Mouse (Mus musculus) limb, embryonic 10.5 days (tissue): ENCODE results near the gene Taok2. TPM values are rescaled to one million over a fixed set of nuclear protein-coding genes. Genes with fewer than 3 reads are reported as not detected.
A peak's percentile ranks its signal among the peaks of the same experiment; 100 is the strongest.
"Not testable (repeated sequence)": the region's sequence is repeated elsewhere in the genome, so short reads cannot be mapped to it uniquely, and the experiment has no call there.

Experiments
- DNase-seq: peaks from one replicate; pipeline ENCODE4 v3.0.0-alpha.2; 2017; ENCODE audit warnings: low spot score
- H3K27ac ChIP-seq: fragments of 300-500 bp; sonication (generic); 2 replicates; pipeline ENCODE4 v1.5.1; 2016; ENCODE audit warnings: mild to moderate bottlenecking
- H3K27me3 ChIP-seq: fragments of 300-500 bp; sonication (generic); 2 replicates; pipeline ENCODE4 v1.6.1; 2016; ENCODE audit warnings: low read depth, mild to moderate bottlenecking; ENCODE audit not compliant: poor library complexity, severe bottlenecking
- H3K36me3 ChIP-seq: fragments of 300-500 bp; sonication (generic); 2 replicates; pipeline ENCODE4 v1.6.1; 2016; ENCODE audit warnings: mild to moderate bottlenecking, moderate library complexity
- H3K4me1 ChIP-seq: fragments of 300-500 bp; sonication (generic); 2 replicates; pipeline ENCODE4 v1.6.1; 2016
- H3K4me3 ChIP-seq: fragments of 300-500 bp; sonication (generic); 2 replicates; pipeline ENCODE4 v1.5.1; 2016; ENCODE audit warnings: mild to moderate bottlenecking, moderate library complexity
- H3K9me3 ChIP-seq: fragments of 300-500 bp; sonication (generic); replicated peaks from 2 replicates; pipeline ENCODE4 v1.6.1; 2016; ENCODE audit warnings: mild to moderate bottlenecking
- WGBS: fragments of 180-500 bp; shearing (Covaris S2); methylation state at CpG from one replicate; pipeline ENCODE4 v1.1.7; 2016; 5-methylcytosine and 5-hydroxymethylcytosine counted together
- polyA plus RNA-seq: library from polyadenylated mRNA; unstranded; fragments of >200 nt; fragmentation: Nextera tagmentation; extraction: Ambion mirVana; gene quantifications from 2 replicates; pipeline ENCODE4 v1.2.1, GENCODE M21; 2016

Taok2 gene
- 48.5 and 56.4 TPM in 2 replicates for polyA plus RNA-seq

- under 1% methylated on average over 56 of the region's 56 CpGs for WGBS
These were observed at the start of gene Taok2 for GRCm38 (mm10) chr7:126884286-126885164. Gene Taok2 (minus strand): TSS chr7:126884703.

DNA sequence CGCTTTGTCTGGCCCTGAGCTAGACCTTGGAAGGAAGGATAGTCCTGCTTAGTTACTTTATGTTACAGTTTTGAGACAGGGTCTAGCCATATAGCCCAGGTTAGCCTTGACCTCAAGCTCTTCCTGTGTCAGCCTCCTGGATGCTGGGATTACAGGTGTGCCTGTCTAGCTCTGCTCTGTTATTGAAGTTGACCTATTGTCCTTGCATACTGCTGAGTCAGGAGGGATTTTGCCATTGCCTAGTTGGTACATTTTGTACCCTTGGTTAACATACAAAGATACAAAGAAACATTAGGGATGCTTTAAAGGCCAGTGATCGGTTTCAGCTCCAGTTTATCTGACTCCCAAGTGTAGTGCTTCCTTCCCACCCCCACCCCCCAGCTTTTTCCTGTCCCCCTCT lies 48.1 kb upstream of the Taok2 start:
- no peak overlapping the region for H3K4me3 ChIP-seq
- H3K27ac ChIP-seq, result no peak overlapping the region
- no peak for DNase-seq
- H3K36me3 ChIP-seq, result peaks cover 73% of the 10 kb centered on the region
- no peaks in the 10 kb centered on the region for H3K27me3 ChIP-seq
- H3K4me1 ChIP-seq, result peaks cover 18% of the 10 kb centered on the region
- WGBS, result 90% methylated on average over 2 of the region's 2 CpGs
- H3K9me3 ChIP-seq, result no peaks in the 10 kb centered on the region

More at GRCm38 (mm10) chr7:126884286-126885164, at the start of gene Taok2:
- Histone ChIP-seq H3K36me3 (peaks cover 24% of the 10 kb centered on the region), H3K9me3 (no peaks in the 10 kb centered on the region), H3K27me3 (no peaks in the 10 kb centered on the region), H3K4me1 (peaks cover 31% of the 10 kb centered on the region), H3K4me3 (peak within 1 kb of the TSS; percentile 85), H3K27ac (peak within 1 kb of the TSS; percentile 91)
- DNase-seq, result peak; percentile 99

DNA sequence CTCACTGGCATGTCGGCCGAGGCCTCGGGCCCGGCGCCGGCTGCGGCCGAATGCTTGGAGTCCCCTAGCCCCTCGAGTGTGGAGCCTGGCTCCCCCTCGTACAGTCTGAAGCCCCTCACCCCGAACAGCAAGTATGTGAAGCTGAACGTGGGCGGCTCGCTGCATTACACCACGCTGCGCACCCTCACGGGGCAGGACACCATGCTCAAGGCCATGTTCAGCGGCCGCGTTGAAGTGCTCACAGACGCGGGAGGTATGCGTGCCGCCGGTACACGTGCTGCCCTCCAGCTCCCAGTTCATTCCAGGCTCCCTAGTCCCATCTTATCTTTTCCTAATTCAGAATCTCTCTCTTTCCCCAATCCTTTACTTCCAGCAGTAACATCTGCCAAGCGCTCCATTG lies 44.5 kb upstream of the Taok2 start:
- under 1% methylated on average over 26 of the region's 27 CpGs for WGBS
- peaks cover 18% of the 10 kb centered on the region for H3K4me1 ChIP-seq
- H3K36me3 ChIP-seq, result peaks cover 38% of the 10 kb centered on the region
- H3K4me3 ChIP-seq, result peak overlapping the region; percentile 91
- no peaks in the 10 kb centered on the region for H3K27me3 ChIP-seq
- no peak for DNase-seq
- H3K9me3 ChIP-seq, result no peaks in the 10 kb centered on the region
- H3K27ac ChIP-seq, result peak overlapping the region; percentile 91

DNA sequence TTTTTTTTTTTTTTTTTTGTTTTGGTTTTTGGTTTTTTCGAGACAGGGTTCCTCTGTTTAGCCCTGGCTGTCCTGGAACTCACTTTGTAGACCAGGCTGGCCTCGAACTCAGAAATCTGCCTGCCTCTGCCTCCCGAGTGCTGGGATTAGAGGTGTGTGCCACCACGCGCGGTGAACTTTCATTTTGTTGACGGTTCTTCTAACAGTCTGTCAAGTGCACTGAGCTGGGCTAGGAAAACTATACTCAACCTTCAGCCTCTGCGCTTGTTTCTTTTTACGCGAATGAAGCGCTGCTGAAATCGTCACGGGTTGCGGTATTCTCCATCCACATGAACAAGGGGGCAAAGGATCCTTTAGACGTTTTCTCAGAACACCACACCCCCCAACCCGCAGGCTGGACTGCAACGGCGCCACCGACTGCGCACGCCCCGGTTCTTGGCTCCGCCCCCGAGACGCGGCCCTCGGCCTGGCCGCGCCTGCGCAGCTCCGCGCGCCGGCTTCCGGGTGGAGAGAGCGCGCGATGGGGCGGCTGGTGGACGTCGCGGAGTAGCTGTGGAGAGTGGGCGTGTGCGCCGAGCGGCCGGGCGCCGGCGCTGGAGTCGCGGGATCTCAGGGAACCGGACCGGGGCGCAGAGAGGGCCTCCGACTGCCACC lies 44.0 kb upstream of the Taok2 start, which contains the start of gene Kctd13:
TSS of gene Kctd13 (plus strand) at position 496 of the 654 bp plus-strand sequence.
- peak; percentile 93 for DNase-seq

GRCm38 (mm10) chr7:126926299-126926698 lies 41.8 kb upstream of the Taok2 start:
- no peak overlapping the region for H3K27ac ChIP-seq

More for the DNA sequence above, 44.0 kb upstream of the Taok2 start, which contains the start of gene Kctd13:
- Histone ChIP-seq H3K27me3 (no peaks in the 10 kb centered on the region), H3K9me3 (no peaks in the 10 kb centered on the region), H3K4me3 (peak within 1 kb of the TSS; percentile 91), H3K27ac (peak within 1 kb of the TSS; percentile 91), H3K36me3 (peaks cover 33% of the 10 kb centered on the region), H3K4me1 (peaks cover 18% of the 10 kb centered on the region)
- 5% methylated on average over 56 of the region's 56 CpGs for WGBS

GRCm38 (mm10) chr7:126923999-126924398 lies 39.5 kb upstream of the Taok2 start:
- Histone ChIP-seq H3K36me3 (no peaks in the 10 kb centered on the region), H3K27ac (no peak overlapping the region), H3K4me1 (peaks cover 1% of the 10 kb centered on the region; the same call in 1 of the 2 replicates), H3K9me3 (no peaks in the 10 kb centered on the region), H3K4me3 (no peak overlapping the region), H3K27me3 (no peaks in the 10 kb centered on the region)
- WGBS, result 77% methylated on average over 5 of the region's 5 CpGs
- DNase-seq, result no peak

More at GRCm38 (mm10) chr7:126926299-126926698, 41.8 kb upstream of the Taok2 start:
- no peak overlapping the region for H3K4me3 ChIP-seq
- no peaks in the 10 kb centered on the region for H3K9me3 ChIP-seq
- H3K36me3 ChIP-seq, result peaks cover 12% of the 10 kb centered on the region
- DNase-seq, result no peak
- H3K27me3 ChIP-seq, result no peaks in the 10 kb centered on the region
- H3K4me1 ChIP-seq, result peaks cover 18% of the 10 kb centered on the region
- 38% methylated on average over 3 of the region's 3 CpGs for WGBS

- DNase-seq, result no peak
- WGBS, result 78% methylated on average over 5 of the region's 5 CpGs
- H3K4me3 ChIP-seq, result no peak within 1 kb of the TSS
These were observed 38.1 kb upstream of the Taok2 start, which contains the start of gene Tmem219 for GRCm38 (mm10) chr7:126922624-126923060. Gene Tmem219 (minus strand): TSS chr7:126922917.

DNA sequence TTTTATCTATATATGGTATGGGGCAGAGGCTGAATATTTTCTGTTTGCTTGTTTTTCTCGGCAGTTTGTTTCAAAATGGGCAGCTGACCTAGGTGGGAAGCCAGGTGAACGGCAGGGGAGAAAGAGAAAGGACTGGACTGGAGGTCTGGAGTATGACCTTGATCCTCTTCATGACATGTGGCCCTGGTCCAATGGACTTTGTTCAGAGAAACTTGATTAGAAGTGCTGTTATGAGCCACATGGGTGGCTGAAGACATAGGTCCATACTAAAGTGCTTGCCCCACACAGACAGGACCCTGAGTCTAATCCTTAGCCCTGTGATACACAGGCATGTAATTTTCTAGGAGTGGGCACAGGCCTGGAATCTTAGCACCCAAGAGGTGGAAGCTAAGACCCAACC lies 37.1 kb upstream of the Taok2 start:
- no peak overlapping the region for H3K4me3 ChIP-seq
- no peaks in the 10 kb centered on the region for H3K36me3 ChIP-seq
- no peak overlapping the region for H3K27ac ChIP-seq
- H3K9me3 ChIP-seq, result no peaks in the 10 kb centered on the region
- DNase-seq, result no peak
- H3K4me1 ChIP-seq, result no peaks in the 10 kb centered on the region
- 71% methylated on average over 2 of the region's 2 CpGs for WGBS
- H3K27me3 ChIP-seq, result no peaks in the 10 kb centered on the region

More at GRCm38 (mm10) chr7:126922624-126923060, 38.1 kb upstream of the Taok2 start, which contains the start of gene Tmem219:
- H3K36me3 ChIP-seq, result no peaks in the 10 kb centered on the region
- no peaks in the 10 kb centered on the region for H3K4me1 ChIP-seq
- H3K9me3 ChIP-seq, result no peaks in the 10 kb centered on the region
- no peaks in the 10 kb centered on the region for H3K27me3 ChIP-seq
- H3K27ac ChIP-seq, result no peak within 1 kb of the TSS

- H3K4me3 ChIP-seq, result no peak overlapping the region
- DNase-seq, result no peak
- H3K27me3 ChIP-seq, result no peaks in the 10 kb centered on the region
- no peaks in the 10 kb centered on the region for H3K4me1 ChIP-seq
- no peak overlapping the region for H3K27ac ChIP-seq
- no peaks in the 10 kb centered on the region for H3K9me3 ChIP-seq
- WGBS, result 91% methylated on average over 4 of the region's 4 CpGs
- no peaks in the 10 kb centered on the region for H3K36me3 ChIP-seq
These were observed 35.5 kb upstream of the Taok2 start for GRCm38 (mm10) chr7:126919973-126920372.

GRCm38 (mm10) chr7:126918356-126918755 lies 33.9 kb upstream of the Taok2 start:
- not testable (repeated sequence) for DNase-seq, H3K27me3 ChIP-seq, H3K4me1 ChIP-seq, H3K36me3 ChIP-seq, H3K9me3 ChIP-seq, H3K4me3 ChIP-seq, H3K27ac ChIP-seq
- WGBS, result 38% methylated on average over 4 of the region's 4 CpGs

DNA sequence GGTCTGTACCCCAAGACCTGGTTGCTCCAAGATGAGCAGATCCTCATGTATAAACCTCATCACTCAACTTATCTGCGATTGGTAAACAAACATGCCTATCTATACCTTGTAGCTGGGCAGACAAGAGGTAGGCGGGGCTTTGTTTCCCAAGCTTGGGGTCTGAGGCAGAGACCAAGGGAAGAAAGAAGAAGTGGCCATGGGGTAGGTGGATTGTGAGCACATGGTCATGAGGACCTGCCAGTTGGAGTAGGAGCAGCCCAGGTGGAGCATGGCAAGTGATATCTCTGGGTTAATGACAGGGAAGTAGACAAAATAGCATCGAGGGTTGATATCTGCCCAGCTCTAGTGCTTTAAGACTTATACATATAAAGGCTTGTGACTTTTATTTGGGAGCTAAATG lies 30.3 kb upstream of the Taok2 start:
- Histone ChIP-seq H3K4me3 (no peak overlapping the region), H3K27ac (no peak overlapping the region), H3K27me3 (no peaks in the 10 kb centered on the region), H3K4me1 (no peaks in the 10 kb centered on the region), H3K36me3 (no peaks in the 10 kb centered on the region), H3K9me3 (no peaks in the 10 kb centered on the region)
- DNase-seq, result no peak
- 94% methylated on average over 3 of the region's 3 CpGs for WGBS

DNA sequence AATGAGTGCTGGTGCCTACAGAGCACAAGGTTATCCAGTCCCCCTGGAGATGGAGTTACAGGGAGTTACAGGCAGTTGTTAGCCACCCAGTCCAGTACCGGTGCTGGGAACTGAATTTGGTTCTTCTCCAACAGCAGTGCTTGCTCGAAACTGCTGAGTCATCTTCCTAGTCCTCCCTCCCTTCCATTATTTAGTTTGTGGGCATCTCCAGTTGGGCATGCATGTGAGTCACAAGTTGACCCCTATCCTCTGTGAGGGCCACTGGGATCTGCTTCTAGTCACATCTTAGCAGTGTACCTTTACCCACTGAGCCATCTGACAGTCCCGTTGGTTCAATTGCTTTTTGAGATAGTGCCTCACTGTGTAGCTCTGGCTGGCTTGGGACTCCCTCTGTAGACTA lies 21.1 kb upstream of the Taok2 start:
- no peak for DNase-seq
- WGBS, result 77% methylated on average over 3 of the region's 3 CpGs

GRCm38 (mm10) chr7:126899781-126900180 lies 15.3 kb upstream of the Taok2 start:
- H3K36me3 ChIP-seq, DNase-seq, H3K4me3 ChIP-seq, H3K27ac ChIP-seq, H3K9me3 ChIP-seq, H3K27me3 ChIP-seq: not testable (repeated sequence)
- peaks cover 16% of the 10 kb centered on the region for H3K4me1 ChIP-seq
- 91% methylated on average over 8 of the region's 9 CpGs for WGBS

More for the DNA sequence above, 21.1 kb upstream of the Taok2 start:
- no peaks in the 10 kb centered on the region for H3K9me3 ChIP-seq
- H3K4me1 ChIP-seq, result no peaks in the 10 kb centered on the region
- no peak overlapping the region for H3K4me3 ChIP-seq
- no peak overlapping the region for H3K27ac ChIP-seq
- no peaks in the 10 kb centered on the region for H3K27me3 ChIP-seq
- H3K36me3 ChIP-seq, result no peaks in the 10 kb centered on the region
